Mouse (Mus musculus) megakaryocyte-erythroid progenitor cell, adult 5-6 weeks (primary cell): ENCODE data around the gene Nploc4. TPM values are rescaled to one million over a fixed set of nuclear protein-coding genes. Genes with fewer than 3 reads are reported as not detected.
"Not testable (repeated sequence)": the region's sequence is repeated elsewhere in the genome, so short reads cannot be mapped to it uniquely, and the experiment has no call there.

ENCODE experiments used
- ATAC-seq: replicated peaks from 2 replicates; pipeline ENCODE4 v1.8.0; 2016; ENCODE audit warnings: mild to moderate bottlenecking, inconsistent platforms; ENCODE audit not compliant: severe bottlenecking, poor library complexity, low FRiP score, low TSS enrichment
- total RNA-seq, 2 experiments: library from RNA; stranded (forward) in 1 of 2; stranded (reverse) in 1 of 2; fragments of 200-1000, 215-1000 nt in 1 of 2; fragments of >200 nt in 1 of 2; fragmentation: Nextera tagmentation in 1 of 2; gene quantifications; 2 replicates each; pipeline ENCODE4 v1.2.3; 2014 to 2017

The Nploc4 gene
- total RNA-seq, 2 experiments from 2014 or later = 41.1 to 59.3 TPM

- no peak for ATAC-seq
These were observed 8.0 kb upstream of the Nploc4 start for GRCm38 (mm10) chr11:120445475-120445874.

- ATAC-seq = no peak
These were observed 6.6 kb upstream of the Nploc4 start for GRCm38 (mm10) chr11:120444106-120444505.

GRCm38 (mm10) chr11:120442765-120443280 is 5.3 kb upstream of the Nploc4 start:
- ATAC-seq = no peak

- no peak for ATAC-seq
These were observed 4.8 kb upstream of the Nploc4 start, which contains the start of gene Tspan10 for GRCm38 (mm10) chr11:120442344-120442743. Gene Tspan10 (plus strand): TSS chr11:120442644.

GRCm38 (mm10) chr11:120437857-120438385 is 413 bp upstream of the Nploc4 start:
- ATAC-seq = no peak

- no peak for ATAC-seq
These were observed 10.8 kb downstream of the Nploc4 start for GRCm38 (mm10) chr11:120426727-120427126.

- ATAC-seq = peak; percentile 78
These were observed 13.8 kb downstream of the Nploc4 start for GRCm38 (mm10) chr11:120423569-120424295.

- ATAC-seq = no peak
These were observed 14.6 kb downstream of the Nploc4 start for GRCm38 (mm10) chr11:120422651-120423568.

- ATAC-seq = no peak
These were observed 18.9 kb downstream of the Nploc4 start for GRCm38 (mm10) chr11:120418592-120418991.

- ATAC-seq = no peak
These were observed 19.7 kb downstream of the Nploc4 start for GRCm38 (mm10) chr11:120417852-120418251.

- not testable (repeated sequence) for ATAC-seq
These were observed 23.9 kb downstream of the Nploc4 start for GRCm38 (mm10) chr11:120413621-120414020.

GRCm38 (mm10) chr11:120406445-120406844 is 31.1 kb downstream of the Nploc4 start:
- ATAC-seq = no peak

GRCm38 (mm10) chr11:120405867-120406266 is 31.6 kb downstream of the Nploc4 start:
- ATAC-seq = peak; percentile 97

GRCm38 (mm10) chr11:120404814-120405213 is 32.7 kb downstream of the Nploc4 start:
- no peak for ATAC-seq

GRCm38 (mm10) chr11:120399319-120399718 is 38.2 kb downstream of the Nploc4 start:
- ATAC-seq = peak; percentile 83

GRCm38 (mm10) chr11:120397602-120398001 is 39.9 kb downstream of the Nploc4 start:
- no peak for ATAC-seq

GRCm38 (mm10) chr11:120395661-120396060 is 41.8 kb downstream of the Nploc4 start:
- ATAC-seq = no peak

- ATAC-seq = no peak
These were observed 48.9 kb downstream of the Nploc4 start for GRCm38 (mm10) chr11:120388580-120388979.

GRCm38 (mm10) chr11:120387157-120387556 is 50.4 kb downstream of the Nploc4 start:
- 0 out of 2 replicates have a peak, but pooled peaks have one; percentile 15 for ATAC-seq

- no peak for ATAC-seq
These were observed 50.9 kb downstream of the Nploc4 start for GRCm38 (mm10) chr11:120386632-120387031.
